Mouse (Mus musculus): ENCODE measurements at regions not wholly inside any gene's neighbourhood (a gene's known extent, or its start where the extent isn't known, plus 50 kb on each side); places are given as distances from the start of the nearest gene placed in this dataset.
A peak's percentile ranks its signal among the peaks of the same experiment; 100 is the strongest.

DNA sequence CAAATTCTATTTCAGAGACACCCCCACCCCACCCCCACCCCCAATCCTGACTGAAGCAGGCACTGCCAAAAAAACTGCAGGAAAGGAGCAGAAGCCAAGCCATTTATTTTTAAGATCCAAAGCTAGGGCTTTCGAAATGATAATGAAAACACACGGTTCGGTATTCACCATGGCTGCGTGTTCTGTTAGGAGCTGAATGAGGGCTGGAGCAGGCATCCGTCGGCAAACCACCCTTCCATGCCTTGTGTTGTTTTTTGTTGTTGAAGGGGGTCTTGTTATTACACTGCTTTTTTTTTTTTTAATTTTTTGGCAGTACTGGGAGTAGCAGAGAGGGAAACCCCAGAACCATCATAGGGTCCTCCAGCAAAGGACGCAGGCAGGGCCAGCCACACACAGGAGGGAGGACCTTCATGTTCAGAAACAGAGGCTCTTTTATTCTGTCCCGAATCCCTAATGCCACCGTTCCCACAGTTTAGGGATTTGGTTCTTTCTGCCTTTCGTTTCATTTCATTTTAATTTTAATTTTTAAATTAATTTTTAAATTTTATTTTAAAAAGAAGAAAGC lies 54.8 kb upstream of the Ppara start:
- TF ChIP-seq CTCF (IDR thresholded peaks at IDR 0.05; ENCODE audit: extremely low read depth, insufficient read depth, low read length) (no peak), POLR2A (IDR thresholded peaks at IDR 0.05; ENCODE audit: extremely low read depth, insufficient read depth, low read length) (0 out of 2 replicates have a peak, but pooled peaks have one; percentile 24)
